Mouse (Mus musculus) limb, embryonic 13.5 days (tissue): ENCODE results near the gene Thrb. TPM values are rescaled to one million over a fixed set of nuclear protein-coding genes. Genes with fewer than 3 reads are reported as not detected.

Experiments used
- ATAC-seq: fragments of 200-750 bp; cut with Nextera tagmentation; 2 replicates; pipeline ENCODE4 v1.8.0; 2017; ENCODE audit warnings: low read depth, moderate number of reproducible peaks, moderate TSS enrichment; ENCODE audit not compliant: low FRiP score
- H3K27ac ChIP-seq: fragments of 300-500 bp; sonication (generic); 2 replicates; pipeline ENCODE4 v1.5.1; 2015; ENCODE audit warnings: inconsistent platforms, mild to moderate bottlenecking, moderate library complexity
- H3K27me3 ChIP-seq: fragments of 300-500 bp; sonication (generic); 2 replicates; pipeline ENCODE4 v1.6.1; 2015; ENCODE audit warnings: mild to moderate bottlenecking, inconsistent platforms
- H3K36me3 ChIP-seq: fragments of 300-500 bp; sonication (generic); 2 replicates; pipeline ENCODE4 v1.6.1; 2015; ENCODE audit warnings: inconsistent platforms, mild to moderate bottlenecking, moderate library complexity
- H3K4me1 ChIP-seq: fragments of 300-500 bp; sonication (generic); 2 replicates; pipeline ENCODE4 v1.6.1; 2015; ENCODE audit warnings: inconsistent platforms
- H3K4me2 ChIP-seq: fragments of 300-500 bp; sonication (generic); replicated peaks from 2 replicates; pipeline ENCODE4 v1.6.1; 2015; ENCODE audit warnings: inconsistent platforms, mild to moderate bottlenecking, moderate library complexity
- H3K4me3 ChIP-seq: fragments of 300-500 bp; sonication (generic); 2 replicates; pipeline ENCODE4 v1.5.1; 2015; ENCODE audit warnings: moderate library complexity, mild to moderate bottlenecking, inconsistent platforms
- H3K9ac ChIP-seq: fragments of 300-500 bp; sonication (generic); 2 replicates; pipeline ENCODE4 v1.6.1; 2015; ENCODE audit warnings: mild to moderate bottlenecking, inconsistent platforms
- H3K9me3 ChIP-seq: fragments of 300-500 bp; sonication (generic); 2 replicates; pipeline ENCODE4 v1.6.1; 2016; ENCODE audit warnings: inconsistent platforms
- WGBS: fragments of 180-500 bp; shearing (Covaris S2); methylation state at CpG from one replicate; pipeline ENCODE4 v1.1.7; 2015; 5-methylcytosine and 5-hydroxymethylcytosine counted together
- polyA plus RNA-seq: library from polyadenylated mRNA; unstranded; fragments of >200 nt; fragmentation: Nextera tagmentation; extraction: Ambion mirVana; gene quantifications from 2 replicates; pipeline ENCODE4 v1.2.1, GENCODE M21; 2015

Gene Thrb
- polyA plus RNA-seq, 1 experiment from 2014 or later, result 1.2 TPM

DNA sequence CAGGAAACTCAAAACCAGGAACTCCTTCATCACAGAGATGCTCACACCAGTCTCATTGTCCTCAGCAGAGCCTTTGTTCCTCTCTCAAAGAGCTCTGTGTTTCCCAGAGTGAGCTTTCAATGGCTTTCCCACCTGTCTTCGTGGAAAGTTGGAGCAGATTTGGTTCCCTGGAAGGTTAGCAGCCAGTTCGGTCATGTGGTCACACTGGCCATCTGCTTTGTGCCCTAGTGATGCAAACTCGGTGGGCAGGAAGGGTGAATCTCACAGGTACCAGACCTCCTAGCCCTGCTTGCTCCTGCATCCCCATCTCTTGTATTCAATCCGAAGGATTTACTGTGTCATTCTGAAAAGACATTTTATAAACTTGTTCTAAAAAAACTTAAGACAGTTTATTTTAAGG lies 151.0 kb downstream of the Thrb start:
- Histone ChIP-seq H3K36me3 (no peaks in the 10 kb centered on the region), H3K27me3 (no peaks in the 10 kb centered on the region), H3K9ac (no peak overlapping the region), H3K4me1 (no peaks in the 10 kb centered on the region), H3K4me2 (no peak overlapping the region), H3K27ac (no peak overlapping the region), H3K4me3 (no peak overlapping the region), H3K9me3 (no peaks in the 10 kb centered on the region)
- 78% methylated on average over 4 of the region's 4 CpGs for WGBS
- ATAC-seq, result no peak

GRCm38 (mm10) chr14:17812414-17812813 lies 152.4 kb downstream of the Thrb start:
- Histone ChIP-seq H3K27ac (no peak overlapping the region), H3K36me3 (no peaks in the 10 kb centered on the region), H3K27me3 (no peaks in the 10 kb centered on the region), H3K4me1 (no peaks in the 10 kb centered on the region), H3K4me3 (no peak overlapping the region), H3K9me3 (no peaks in the 10 kb centered on the region), H3K9ac (no peak overlapping the region), H3K4me2 (no peak overlapping the region)
- 74% methylated on average over 5 of the region's 5 CpGs for WGBS
- ATAC-seq, result no peak

DNA sequence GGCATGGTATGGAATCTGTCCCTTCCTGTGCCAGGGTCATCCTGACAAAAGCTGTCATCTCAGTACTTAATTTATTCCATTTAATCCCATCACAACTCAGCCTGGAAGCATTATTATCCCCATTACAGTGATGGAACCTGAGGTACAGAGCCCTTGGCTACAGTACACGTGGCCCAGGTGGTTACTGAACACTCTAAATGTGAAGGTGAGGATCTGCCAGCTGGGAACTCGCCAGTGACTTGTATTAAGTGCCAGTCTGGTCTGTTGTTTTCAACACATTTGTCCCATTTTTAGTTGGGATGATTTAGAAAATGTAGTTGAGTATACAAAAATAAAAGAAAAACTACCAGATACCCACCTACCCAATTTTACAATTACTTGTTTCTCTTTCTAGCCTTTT lies 155.0 kb downstream of the Thrb start:
- WGBS, result 68% methylated on average over 2 of the region's 2 CpGs
- Histone ChIP-seq H3K36me3 (no peaks in the 10 kb centered on the region), H3K9me3 (no peaks in the 10 kb centered on the region), H3K4me2 (no peak overlapping the region), H3K4me1 (no peaks in the 10 kb centered on the region), H3K27ac (no peak overlapping the region), H3K9ac (no peak overlapping the region), H3K4me3 (no peak overlapping the region), H3K27me3 (no peaks in the 10 kb centered on the region)
- ATAC-seq, result no peak

GRCm38 (mm10) chr14:17818086-17818485 lies 158.0 kb downstream of the Thrb start:
- H3K27ac ChIP-seq, result no peak overlapping the region
- no peaks in the 10 kb centered on the region for H3K27me3 ChIP-seq
- no peaks in the 10 kb centered on the region for H3K36me3 ChIP-seq
- no peaks in the 10 kb centered on the region for H3K4me1 ChIP-seq
- WGBS, result 84% methylated on average over 2 of the region's 2 CpGs
- no peak for ATAC-seq
- no peak overlapping the region for H3K4me2 ChIP-seq
- no peak overlapping the region for H3K9ac ChIP-seq
- no peak overlapping the region for H3K4me3 ChIP-seq
- no peaks in the 10 kb centered on the region for H3K9me3 ChIP-seq

DNA sequence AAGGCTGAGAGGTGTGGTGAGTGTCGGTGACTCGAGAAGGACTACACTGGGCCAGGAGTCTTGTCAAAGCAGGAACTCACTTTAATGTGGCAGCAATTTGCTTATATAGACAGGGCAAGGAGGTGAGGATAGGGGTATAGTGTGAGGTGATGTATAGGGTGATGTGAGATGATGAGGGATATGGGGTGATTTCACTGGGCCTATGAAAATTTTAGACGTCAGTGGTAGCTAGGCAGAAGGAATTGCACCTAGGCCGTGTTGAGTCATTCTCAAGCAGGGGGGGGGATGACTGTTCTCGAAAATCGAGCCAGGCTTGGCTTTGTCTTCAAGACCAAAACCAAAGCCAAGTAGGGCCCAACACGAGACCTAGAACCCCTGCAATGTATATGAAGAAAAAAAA lies 162.7 kb downstream of the Thrb start:
- Histone ChIP-seq H3K9ac (no peak overlapping the region), H3K4me1 (no peaks in the 10 kb centered on the region), H3K9me3 (no peaks in the 10 kb centered on the region), H3K27me3 (no peaks in the 10 kb centered on the region), H3K36me3 (no peaks in the 10 kb centered on the region), H3K4me3 (no peak overlapping the region), H3K27ac (no peak overlapping the region), H3K4me2 (no peak overlapping the region)
- 79% methylated on average over 7 of the region's 7 CpGs for WGBS
- no peak for ATAC-seq

GRCm38 (mm10) chr14:17827401-17827800 lies 167.3 kb downstream of the Thrb start:
- no peak overlapping the region for H3K4me3 ChIP-seq
- H3K27ac ChIP-seq, result no peak overlapping the region
- H3K27me3 ChIP-seq, result no peaks in the 10 kb centered on the region
- no peaks in the 10 kb centered on the region for H3K4me1 ChIP-seq
- WGBS, result 58% methylated on average over 6 of the region's 6 CpGs
- no peak overlapping the region for H3K4me2 ChIP-seq
- H3K9me3 ChIP-seq, result no peaks in the 10 kb centered on the region
- no peak for ATAC-seq
- no peak overlapping the region for H3K9ac ChIP-seq
- H3K36me3 ChIP-seq, result no peaks in the 10 kb centered on the region

GRCm38 (mm10) chr14:17835738-17836137 lies 175.7 kb downstream of the Thrb start:
- peaks cover 9% of the 10 kb centered on the region; the same call in 1 of the 2 replicates for H3K4me1 ChIP-seq
- no peak for ATAC-seq
- no peak overlapping the region for H3K4me2 ChIP-seq
- no peaks in the 10 kb centered on the region for H3K9me3 ChIP-seq
- H3K27me3 ChIP-seq, result no peaks in the 10 kb centered on the region
- H3K27ac ChIP-seq, result no peak overlapping the region
- H3K4me3 ChIP-seq, result no peak overlapping the region
- H3K36me3 ChIP-seq, result no peaks in the 10 kb centered on the region
- WGBS, result 74% methylated on average over 1 of the region's 1 CpGs
- H3K9ac ChIP-seq, result no peak overlapping the region

DNA sequence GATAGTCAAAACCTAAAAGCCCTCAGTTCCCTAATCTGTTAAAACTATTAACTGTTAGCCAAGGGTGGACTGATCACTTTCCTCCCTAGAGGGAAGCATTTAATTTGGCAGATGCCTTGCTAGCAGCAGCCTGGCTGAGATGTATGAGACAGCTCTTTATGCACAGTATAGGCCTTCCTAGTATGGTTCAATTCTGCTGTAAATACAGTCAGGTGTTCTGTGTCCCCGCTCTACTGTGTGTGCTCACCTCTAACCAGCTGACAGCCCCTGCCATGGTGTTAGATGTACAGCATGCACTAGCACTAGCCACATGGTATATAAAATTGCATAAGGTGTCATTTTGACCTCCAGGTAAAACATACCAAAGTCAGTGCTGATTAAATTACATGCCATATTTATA lies 176.7 kb downstream of the Thrb start:
- no peak for ATAC-seq
- 67% methylated on average over 1 of the region's 1 CpGs for WGBS
- H3K4me2 ChIP-seq, result no peak overlapping the region

DNA sequence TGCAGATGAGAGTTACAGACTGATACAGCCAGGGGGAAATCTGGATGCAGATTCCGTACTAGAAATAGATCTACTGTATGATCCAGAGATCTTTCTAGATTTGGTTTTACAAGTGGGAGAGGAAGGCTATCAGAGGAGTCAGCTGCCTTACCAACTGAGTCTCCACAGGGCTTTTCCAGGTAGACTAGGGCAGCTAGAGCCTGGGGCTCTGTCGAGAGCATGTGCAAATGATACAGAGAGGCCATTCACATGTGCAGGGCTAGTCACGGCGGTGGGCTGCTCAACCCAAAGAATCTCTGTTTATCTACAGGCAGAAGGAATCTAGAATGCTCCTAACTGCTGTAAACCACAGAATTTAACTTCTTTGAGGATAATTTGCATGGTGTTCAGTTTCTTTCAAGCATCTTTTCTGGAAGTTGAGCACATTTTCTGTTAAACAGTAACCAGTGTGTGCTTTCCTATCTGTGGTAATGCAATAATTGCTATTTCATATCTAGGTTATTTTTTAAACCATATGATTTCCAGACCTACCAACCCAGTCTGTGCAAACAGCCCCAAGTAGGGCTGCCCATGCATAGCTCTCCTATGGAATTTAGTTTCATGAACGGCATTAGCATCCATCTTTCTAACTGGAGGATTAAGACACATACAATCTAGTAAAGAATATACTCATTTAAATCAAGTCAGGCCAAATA lies 185.1 kb downstream of the Thrb start:
- WGBS, result 77% methylated on average over 5 of the region's 5 CpGs
- ATAC-seq, result no peak

More for the DNA sequence above, 176.7 kb downstream of the Thrb start:
- Histone ChIP-seq H3K9ac (no peak overlapping the region), H3K36me3 (no peaks in the 10 kb centered on the region), H3K9me3 (no peaks in the 10 kb centered on the region), H3K4me1 (peaks cover 9% of the 10 kb centered on the region; the same call in 1 of the 2 replicates), H3K27ac (no peak overlapping the region), H3K27me3 (no peaks in the 10 kb centered on the region), H3K4me3 (no peak overlapping the region)

DNA sequence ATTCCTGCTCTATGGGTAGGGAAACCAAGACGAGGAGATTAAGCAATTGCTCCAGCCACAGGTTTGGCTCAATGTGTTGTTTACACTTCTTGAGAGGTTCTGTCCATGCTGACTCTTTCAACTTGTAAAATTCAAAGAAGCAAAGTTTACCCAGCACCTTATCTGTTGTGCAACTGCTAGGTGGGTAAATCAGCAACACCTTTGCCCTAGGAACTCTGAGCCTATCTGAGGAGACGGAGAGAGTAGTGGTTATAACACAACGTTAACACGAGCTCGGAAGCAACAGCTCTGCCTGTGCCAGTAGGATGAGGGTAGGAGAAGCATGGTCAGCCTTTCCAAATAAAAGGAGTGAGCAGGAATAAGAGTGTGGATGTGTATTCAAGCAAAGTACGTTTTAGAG lies 185.8 kb downstream of the Thrb start:
- Histone ChIP-seq H3K9ac (no peak overlapping the region), H3K36me3 (no peaks in the 10 kb centered on the region), H3K9me3 (no peaks in the 10 kb centered on the region), H3K27me3 (no peaks in the 10 kb centered on the region), H3K4me1 (no peaks in the 10 kb centered on the region), H3K4me2 (no peak overlapping the region), H3K4me3 (no peak overlapping the region), H3K27ac (no peak overlapping the region)
- no peak for ATAC-seq
- WGBS, result 72% methylated on average over 6 of the region's 6 CpGs

More for the DNA sequence above, 185.1 kb downstream of the Thrb start:
- no peaks in the 10 kb centered on the region for H3K27me3 ChIP-seq
- no peak overlapping the region for H3K27ac ChIP-seq
- no peak overlapping the region for H3K9ac ChIP-seq
- H3K4me1 ChIP-seq, result no peaks in the 10 kb centered on the region
- H3K4me2 ChIP-seq, result no peak overlapping the region
- H3K9me3 ChIP-seq, result no peaks in the 10 kb centered on the region
- H3K4me3 ChIP-seq, result no peak overlapping the region
- no peaks in the 10 kb centered on the region for H3K36me3 ChIP-seq

GRCm38 (mm10) chr14:17846700-17847099 lies 186.6 kb downstream of the Thrb start:
- H3K4me2 ChIP-seq, result no peak overlapping the region
- H3K9me3 ChIP-seq, result no peaks in the 10 kb centered on the region
- no peaks in the 10 kb centered on the region for H3K36me3 ChIP-seq
- ATAC-seq, result no peak
- no peaks in the 10 kb centered on the region for H3K4me1 ChIP-seq
- WGBS, result 83% methylated on average over 2 of the region's 2 CpGs
- H3K27ac ChIP-seq, result no peak overlapping the region
- no peak overlapping the region for H3K9ac ChIP-seq
- H3K4me3 ChIP-seq, result no peak overlapping the region
- H3K27me3 ChIP-seq, result no peaks in the 10 kb centered on the region

GRCm38 (mm10) chr14:17847211-17847610 lies 187.2 kb downstream of the Thrb start:
- Histone ChIP-seq H3K4me2 (no peak overlapping the region), H3K27ac (no peak overlapping the region), H3K9me3 (no peaks in the 10 kb centered on the region), H3K27me3 (no peaks in the 10 kb centered on the region), H3K36me3 (no peaks in the 10 kb centered on the region), H3K4me1 (no peaks in the 10 kb centered on the region), H3K9ac (no peak overlapping the region), H3K4me3 (no peak overlapping the region)
- no peak for ATAC-seq
- WGBS, result 44% methylated on average over 8 of the region's 8 CpGs

DNA sequence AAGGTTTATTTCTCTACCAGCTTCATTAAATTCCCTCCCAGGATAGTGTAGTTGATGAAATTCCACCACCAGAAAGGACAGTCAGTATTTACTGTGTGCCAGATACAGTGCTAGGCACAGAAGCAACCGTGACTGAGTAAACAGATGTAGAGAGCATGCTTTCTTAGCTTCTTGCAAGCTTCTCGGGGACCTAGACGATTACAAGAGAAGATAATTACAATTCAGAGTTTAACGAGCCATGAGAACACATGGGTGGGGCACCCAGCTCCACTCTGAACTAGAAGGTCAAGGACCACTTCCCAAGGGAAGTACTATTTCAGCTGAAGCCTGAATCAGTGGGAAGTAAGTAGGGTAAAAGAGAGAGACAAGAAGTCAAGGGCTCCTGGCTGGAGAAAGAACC lies 190.3 kb downstream of the Thrb start:
- Histone ChIP-seq H3K9me3 (no peaks in the 10 kb centered on the region), H3K4me2 (no peak overlapping the region), H3K27ac (no peak overlapping the region), H3K9ac (no peak overlapping the region), H3K4me1 (no peaks in the 10 kb centered on the region), H3K36me3 (no peaks in the 10 kb centered on the region), H3K4me3 (no peak overlapping the region), H3K27me3 (no peaks in the 10 kb centered on the region)
- ATAC-seq, result no peak
- WGBS, result 48% methylated on average over 4 of the region's 4 CpGs
